Mouse (Mus musculus): ENCODE results near the gene Zeb2. TPM values are rescaled to one million over a fixed set of nuclear protein-coding genes. Genes with fewer than 3 reads are reported as not detected.

Gene Zeb2
- polyA plus RNA-seq, 1 experiment from 2014 or later, result 12.3 TPM

- WGBS, result 85% methylated on average over 4 of the region's 4 CpGs
- no peak overlapping the region for H3K4me3 ChIP-seq (replicated peaks)
- no peaks in the 10 kb centered on the region for H3K36me3 ChIP-seq
- peaks cover 40% of the 10 kb centered on the region for H3K4me1 ChIP-seq (replicated peaks)
- H3K27me3 ChIP-seq, result peaks cover 20% of the 10 kb centered on the region
- no peaks in the 10 kb centered on the region for H3K9me3 ChIP-seq
- no peak overlapping the region for H3K27ac ChIP-seq
- no peak overlapping the region for H3K4me2 ChIP-seq
- ATAC-seq (ENCODE audit: insufficient number of reproducible peaks, insufficient read depth, low FRiP score, low TSS enrichment, low read depth), result no peak
- no peak overlapping the region for H3K9ac ChIP-seq (replicated peaks)
Measured at GRCm38 (mm10) chr2:45059599-45059998, 57.6 kb downstream of the Zeb2 start.

GRCm38 (mm10) chr2:45059010-45059409, 58.2 kb downstream of the Zeb2 start:
- Histone ChIP-seq H3K4me1 (replicated peaks) (peaks cover 46% of the 10 kb centered on the region), H3K27ac (no peak overlapping the region)

GRCm38 (mm10) chr2:45058183-45058582, 59.0 kb downstream of the Zeb2 start:
- H3K9ac ChIP-seq (replicated peaks), result no peak overlapping the region
- peaks cover 20% of the 10 kb centered on the region for H3K27me3 ChIP-seq
- no peak for ATAC-seq (ENCODE audit: insufficient number of reproducible peaks, insufficient read depth, low FRiP score, low TSS enrichment, low read depth)
- H3K4me1 ChIP-seq (replicated peaks), result peaks cover 42% of the 10 kb centered on the region
- 87% methylated on average over 9 of the region's 9 CpGs for WGBS
- no peak overlapping the region for H3K4me2 ChIP-seq
- H3K36me3 ChIP-seq, result no peaks in the 10 kb centered on the region
- no peak overlapping the region for H3K27ac ChIP-seq
- no peaks in the 10 kb centered on the region for H3K9me3 ChIP-seq
- no peak overlapping the region for H3K4me3 ChIP-seq (replicated peaks)

More at GRCm38 (mm10) chr2:45059010-45059409, 58.2 kb downstream of the Zeb2 start:
- H3K4me2 ChIP-seq, result no peak overlapping the region
- H3K4me3 ChIP-seq (replicated peaks), result no peak overlapping the region
- peaks cover 20% of the 10 kb centered on the region for H3K27me3 ChIP-seq
- no peaks in the 10 kb centered on the region for H3K9me3 ChIP-seq
- no peak for ATAC-seq (ENCODE audit: insufficient number of reproducible peaks, insufficient read depth, low FRiP score, low TSS enrichment, low read depth)
- no peaks in the 10 kb centered on the region for H3K36me3 ChIP-seq
- 60% methylated on average over 12 of the region's 12 CpGs for WGBS
- H3K9ac ChIP-seq (replicated peaks), result no peak overlapping the region

- Histone ChIP-seq H3K27me3 (peaks cover 20% of the 10 kb centered on the region), H3K36me3 (no peaks in the 10 kb centered on the region), H3K4me1 (replicated peaks) (peaks cover 45% of the 10 kb centered on the region), H3K4me2 (no peak overlapping the region), H3K9ac (replicated peaks) (no peak overlapping the region), H3K4me3 (replicated peaks) (no peak overlapping the region), H3K27ac (no peak overlapping the region), H3K9me3 (no peaks in the 10 kb centered on the region)
- 35% methylated on average over 10 of the region's 10 CpGs for WGBS
- no peak for ATAC-seq (ENCODE audit: insufficient number of reproducible peaks, insufficient read depth, low FRiP score, low TSS enrichment, low read depth)
Measured at GRCm38 (mm10) chr2:45056856-45057562, 60.2 kb downstream of the Zeb2 start.

- Histone ChIP-seq H3K4me1 (replicated peaks) (peaks cover 49% of the 10 kb centered on the region), H3K27ac (no peak overlapping the region), H3K4me2 (no peak overlapping the region), H3K9ac (replicated peaks) (no peak overlapping the region), H3K4me3 (replicated peaks) (no peak overlapping the region), H3K27me3 (peaks cover 13% of the 10 kb centered on the region), H3K9me3 (no peaks in the 10 kb centered on the region), H3K36me3 (no peaks in the 10 kb centered on the region)
- ATAC-seq (ENCODE audit: insufficient number of reproducible peaks, insufficient read depth, low FRiP score, low TSS enrichment, low read depth), result no peak
- WGBS, result 64% methylated on average over 6 of the region's 6 CpGs
Measured at GRCm38 (mm10) chr2:45055926-45056325, 61.3 kb downstream of the Zeb2 start.

- Histone ChIP-seq H3K9ac (replicated peaks) (no peak overlapping the region), H3K4me2 (no peak overlapping the region), H3K4me1 (replicated peaks) (peaks cover 49% of the 10 kb centered on the region), H3K27ac (no peak overlapping the region), H3K36me3 (no peaks in the 10 kb centered on the region), H3K27me3 (peaks cover 6% of the 10 kb centered on the region; the same call in 1 of the 2 replicates), H3K9me3 (no peaks in the 10 kb centered on the region), H3K4me3 (replicated peaks) (no peak overlapping the region)
- WGBS, result 73% methylated on average over 8 of the region's 8 CpGs
- ATAC-seq (ENCODE audit: insufficient number of reproducible peaks, insufficient read depth, low FRiP score, low TSS enrichment, low read depth), result no peak
Measured at GRCm38 (mm10) chr2:45055034-45055615, 62.1 kb downstream of the Zeb2 start.

GRCm38 (mm10) chr2:45054070-45055025, 62.8 kb downstream of the Zeb2 start:
- Histone ChIP-seq H3K36me3 (no peaks in the 10 kb centered on the region), H3K9ac (replicated peaks) (no peak overlapping the region), H3K9me3 (no peaks in the 10 kb centered on the region), H3K4me2 (0 out of 2 replicates have a peak overlapping the region, but pooled peaks have one; percentile 13), H3K4me1 (replicated peaks) (peaks cover 49% of the 10 kb centered on the region), H3K27ac (no peak overlapping the region), H3K4me3 (replicated peaks) (no peak overlapping the region), H3K27me3 (peaks cover 8% of the 10 kb centered on the region; the same call in 1 of the 2 replicates)
- ATAC-seq (ENCODE audit: insufficient number of reproducible peaks, insufficient read depth, low FRiP score, low TSS enrichment, low read depth), result no peak; the same call in 1 of the 2 replicates
- WGBS, result 31% methylated on average over 11 of the region's 11 CpGs

- 61% methylated on average over 4 of the region's 4 CpGs for WGBS
- peaks cover 45% of the 10 kb centered on the region for H3K4me1 ChIP-seq (replicated peaks)
Measured at GRCm38 (mm10) chr2:45052587-45052986, 64.6 kb downstream of the Zeb2 start.

GRCm38 (mm10) chr2:45051321-45051720, 65.9 kb downstream of the Zeb2 start:
- H3K9ac ChIP-seq (replicated peaks), result no peak overlapping the region
- H3K27ac ChIP-seq, result no peak overlapping the region
- no peaks in the 10 kb centered on the region for H3K9me3 ChIP-seq
- H3K4me1 ChIP-seq (replicated peaks), result peaks cover 40% of the 10 kb centered on the region
- no peak overlapping the region for H3K4me3 ChIP-seq (replicated peaks)
- no peaks in the 10 kb centered on the region for H3K36me3 ChIP-seq
- peaks cover 11% of the 10 kb centered on the region; the same call in 1 of the 2 replicates for H3K27me3 ChIP-seq
- H3K4me2 ChIP-seq, result no peak overlapping the region
- WGBS, result 49% methylated on average over 2 of the region's 2 CpGs
- ATAC-seq (ENCODE audit: insufficient number of reproducible peaks, insufficient read depth, low FRiP score, low TSS enrichment, low read depth), result no peak

More at GRCm38 (mm10) chr2:45052587-45052986, 64.6 kb downstream of the Zeb2 start:
- no peak for ATAC-seq (ENCODE audit: insufficient number of reproducible peaks, insufficient read depth, low FRiP score, low TSS enrichment, low read depth)
- Histone ChIP-seq H3K36me3 (no peaks in the 10 kb centered on the region), H3K27ac (no peak overlapping the region), H3K4me2 (no peak overlapping the region), H3K27me3 (peaks cover 12% of the 10 kb centered on the region; the same call in 1 of the 2 replicates), H3K9ac (replicated peaks) (no peak overlapping the region), H3K4me3 (replicated peaks) (no peak overlapping the region), H3K9me3 (no peaks in the 10 kb centered on the region)

GRCm38 (mm10) chr2:45049923-45050322, 67.3 kb downstream of the Zeb2 start:
- no peak overlapping the region for H3K4me3 ChIP-seq (replicated peaks)
- peaks cover 8% of the 10 kb centered on the region; the same call in 1 of the 2 replicates for H3K27me3 ChIP-seq
- H3K9ac ChIP-seq (replicated peaks), result no peak overlapping the region
- ATAC-seq (ENCODE audit: insufficient number of reproducible peaks, insufficient read depth, low FRiP score, low TSS enrichment, low read depth), result no peak
- peaks cover 33% of the 10 kb centered on the region for H3K4me1 ChIP-seq (replicated peaks)
- H3K36me3 ChIP-seq, result no peaks in the 10 kb centered on the region
- H3K4me2 ChIP-seq, result no peak overlapping the region
- H3K9me3 ChIP-seq, result no peaks in the 10 kb centered on the region
- 73% methylated on average over 4 of the region's 4 CpGs for WGBS
- no peak overlapping the region for H3K27ac ChIP-seq

GRCm38 (mm10) chr2:45049279-45049678, 67.9 kb downstream of the Zeb2 start:
- H3K9ac ChIP-seq (replicated peaks), result no peak overlapping the region
- no peak overlapping the region for H3K4me2 ChIP-seq
- H3K9me3 ChIP-seq, result no peaks in the 10 kb centered on the region
- WGBS, result 63% methylated on average over 2 of the region's 2 CpGs
- ATAC-seq (ENCODE audit: insufficient number of reproducible peaks, insufficient read depth, low FRiP score, low TSS enrichment, low read depth), result no peak
- H3K4me3 ChIP-seq (replicated peaks), result no peak overlapping the region
- no peaks in the 10 kb centered on the region for H3K36me3 ChIP-seq
- peaks cover 8% of the 10 kb centered on the region; the same call in 1 of the 2 replicates for H3K27me3 ChIP-seq
- H3K4me1 ChIP-seq (replicated peaks), result peaks cover 31% of the 10 kb centered on the region
- H3K27ac ChIP-seq, result no peak overlapping the region

Data from limb, embryonic 12.5 days (tissue).